Mouse (Mus musculus) liver, embryonic 14.5 days (tissue): ENCODE measurements at regions not wholly inside any gene's neighbourhood (a gene's known extent, or its start where the extent isn't known, plus 50 kb on each side); places are given as distances from the start of the nearest gene placed in this dataset.

ENCODE experiments used
- ATAC-seq: fragments of 200-750 bp; cut with Nextera tagmentation; 2 replicates; pipeline ENCODE4 v1.8.0; 2017; ENCODE audit warnings: moderate number of reproducible peaks, mild to moderate bottlenecking, moderate library complexity; ENCODE audit not compliant: insufficient read depth
- DNase-seq, 3 experiments: peaks; one replicate each; pipeline ENCODE4 v3.0.0-alpha.2; 2012 to 2013; ENCODE audit warnings: low read depth in 3 of 3, low spot score in 3 of 3
- H3K27ac ChIP-seq: fragments of 300-500 bp; sonication (generic); 2 replicates; pipeline ENCODE4 v1.5.1; 2014; ENCODE audit warnings: moderate library complexity, mild to moderate bottlenecking, control low read depth, inconsistent platforms
- H3K27me3 ChIP-seq: fragments of 300-500 bp; sonication (generic); 2 replicates; pipeline ENCODE4 v1.6.1; 2014; ENCODE audit warnings: mild to moderate bottlenecking, low read length, moderate library complexity; ENCODE audit not compliant: control insufficient read depth, insufficient read depth
- H3K36me3 ChIP-seq: fragments of 300-500 bp; sonication (generic); replicated peaks from 2 replicates; pipeline ENCODE4 v1.6.1; 2014; ENCODE audit warnings: low read depth; ENCODE audit not compliant: control insufficient read depth, insufficient read depth
- H3K4me1 ChIP-seq, 2 experiments: fragments of 200-500 bp in 1 of 2; fragments of 300-500 bp in 1 of 2; sonication (generic) in 1 of 2; replicated peaks; 2 replicates each; pipeline ENCODE4 v1.6.1; 2012 to 2014; ENCODE audit warnings: antibody characterized with exemption in 1 of 2, inconsistent platforms in 1 of 2, low read length in 1 of 2; ENCODE audit not compliant: control insufficient read depth in 2 of 2, insufficient read depth in 2 of 2
- H3K4me2 ChIP-seq: fragments of 300-500 bp; sonication (generic); 2 replicates; pipeline ENCODE4 v1.6.1; 2014; ENCODE audit warnings: low read depth, mild to moderate bottlenecking, control low read depth, moderate library complexity
- H3K4me3 ChIP-seq, 2 experiments: fragments of 200-500 bp in 1 of 2; fragments of 300-500 bp in 1 of 2; sonication (generic) in 1 of 2; 2 replicates each; pipeline ENCODE4 v1.5.1; 2012 to 2014; ENCODE audit warnings: low read depth in 2 of 2, low read length in 2 of 2, mild to moderate bottlenecking in 2 of 2, control low read depth in 1 of 2, inconsistent platforms in 1 of 2, moderate library complexity in 1 of 2; ENCODE audit not compliant: insufficient read depth in 1 of 2
- H3K9ac ChIP-seq: fragments of 300-500 bp; sonication (generic); replicated peaks from 2 replicates; pipeline ENCODE4 v1.6.1; 2014; ENCODE audit warnings: mild to moderate bottlenecking, control low read depth, moderate library complexity
- H3K9me3 ChIP-seq: fragments of 300-500 bp; sonication (generic); 2 replicates; pipeline ENCODE4 v1.6.1; 2016; ENCODE audit warnings: low read length, mixed read lengths; ENCODE audit not compliant: control insufficient read depth
- CTCF ChIP-seq: IDR thresholded peaks from 2 replicates; pipeline ENCODE4 v1.5.1; 2016; ENCODE audit warnings: antibody characterized with exemption, low read depth, control low read depth
- EP300 ChIP-seq: IDR thresholded peaks from 2 replicates; pipeline ENCODE4 v1.6.1; 2016; ENCODE audit warnings: antibody characterized with exemption, low read depth

GRCm38 (mm10) chrX:121592864-121593263 lies 804.3 kb downstream of the Nap1l3 start:
- H3K4me2 ChIP-seq: no peak overlapping the region
- H3K27ac ChIP-seq: no peak overlapping the region
- ATAC-seq (no peak), DNase-seq (no peak)
- H3K9ac ChIP-seq: no peak overlapping the region
- H3K4me1 ChIP-seq: no peaks in the 10 kb centered on the region
- H3K9me3 ChIP-seq: no peaks in the 10 kb centered on the region
- no peaks in the 10 kb centered on the region for H3K27me3 ChIP-seq
- no peaks in the 10 kb centered on the region for H3K36me3 ChIP-seq
- H3K4me3 ChIP-seq: no peak overlapping the region
- TF ChIP-seq CTCF: no peak
- TF ChIP-seq EP300: no peak
